Comparison of ENCODE assay signal across 9 mouse cellular contexts in the genomic region with DNA sequence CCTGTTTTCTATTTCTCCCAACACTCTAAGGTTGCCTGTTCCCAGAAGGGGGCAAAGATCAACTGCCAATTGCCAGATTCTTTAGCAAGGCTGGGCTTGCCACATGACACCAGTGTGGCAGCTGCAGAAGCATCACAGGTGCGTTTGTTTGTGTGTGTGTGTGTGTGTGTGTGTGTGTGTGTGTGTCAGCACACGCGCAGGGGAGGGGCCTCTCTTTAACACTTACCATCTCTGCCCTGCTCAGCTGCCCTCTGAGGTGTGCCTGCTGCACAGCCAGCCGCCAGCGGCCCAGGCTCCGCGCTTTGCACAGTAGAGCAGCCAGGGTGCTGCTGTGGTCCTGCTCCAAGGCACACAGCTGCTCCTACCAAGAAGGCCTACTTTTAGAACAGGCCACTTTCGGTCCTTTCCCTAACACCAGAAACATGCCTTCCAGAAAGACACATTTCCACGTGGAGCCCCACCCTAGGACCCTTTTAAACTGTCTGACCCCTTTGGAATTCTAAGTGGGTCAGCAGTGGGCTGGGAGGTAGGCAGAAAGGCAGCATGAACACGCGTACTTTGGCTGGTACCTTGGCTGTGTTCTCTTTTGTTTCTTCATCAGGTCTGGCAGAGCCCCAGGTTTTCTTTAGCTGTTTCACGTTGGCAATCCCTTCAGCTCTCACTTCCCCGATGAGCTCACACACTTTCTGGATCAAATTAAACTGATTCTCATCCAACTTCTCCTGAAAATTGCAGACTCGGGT. TPM values are rescaled to one million over a fixed set of nuclear protein-coding genes. Genes with fewer than 3 reads are reported as not detected.
DNase-seq lines count a peak whose midpoint lies in the region; ATAC-seq lines count a peak whose summit lies in the region.
"Had no signal": no experiment of that assay in that cellular context is flagged by ENCODE, and none has a peak within 500 bp of the region (broad histone marks: within the 10 kb centered on the region; RNA-seq: fewer than 3 reads in every experiment).

No protein-coding gene starts in this region.

- intact Hi-C loops in left cerebral cortex, postnatal 10 days (cut with DNase I): no loop called here

- no peaks in the 10 kb centered on the region for H3K36me3 ChIP-seq in forebrain, embryonic 15.5 days
- no peaks in the 10 kb centered on the region for H3K36me3 ChIP-seq in hindbrain, embryonic 15.5 days
- H3K36me3 ChIP-seq: liver, embryonic 15.5 days had no signal

- H3K4me1 ChIP-seq in forebrain, embryonic 15.5 days: peaks cover 12% of the 10 kb centered on the region
- H3K4me1 ChIP-seq in hindbrain, embryonic 15.5 days (replicated peaks): 0 out of 2 replicates have a peak, but pooled peaks cover 5% of the 10 kb centered on the region

- no peaks in the 10 kb centered on the region for H3K27me3 ChIP-seq in forebrain, embryonic 15.5 days
- no peaks in the 10 kb centered on the region for H3K27me3 ChIP-seq in hindbrain, embryonic 15.5 days
- H3K27me3 ChIP-seq: liver, embryonic 15.5 days had no signal

- peak; percentile 8 to 65 for DNase-seq in frontal cortex, adult 2 months (ENCODE audit: extremely low spot score in 1 of 2, low spot score in 1 of 2)
- no peak for DNase-seq in frontal cortex, postnatal 10 days (ENCODE audit: low spot score in 2 of 2)
- DNase-seq in T-cell, adult 2 months (ENCODE audit: low spot score): peak; percentile 64
- peak; percentile 13 to 24 for DNase-seq in left cerebral cortex, postnatal 10 days (ENCODE audit: extremely low spot score in 1 of 2, low spot score in 2 of 2)
- peak; percentile 50 for DNase-seq in neural tube, embryonic 10.5 days (ENCODE audit: extremely low spot score, low spot score)
- DNase-seq in c-Kit-positive CD71-positive TER-119-positive erythroid progenitor cells, embryonic 14.5 days (ENCODE audit: low spot score): no peak

- 29% methylated on average over 14 of the region's 14 CpGs for WGBS in forebrain, embryonic 15.5 days
- WGBS in hindbrain, embryonic 15.5 days: 42% methylated on average over 13 of the region's 14 CpGs

- no peak overlapping the region for H3K27ac ChIP-seq in forebrain, embryonic 15.5 days (replicated peaks)
- H3K27ac ChIP-seq in hindbrain, embryonic 15.5 days (replicated peaks): no peak overlapping the region
- H3K27ac ChIP-seq: liver, embryonic 15.5 days had no signal

- H3K9ac ChIP-seq in forebrain, embryonic 15.5 days (replicated peaks): no peak overlapping the region
- H3K9ac ChIP-seq in hindbrain, embryonic 15.5 days: no peak overlapping the region
- H3K9ac ChIP-seq: liver, embryonic 15.5 days had no signal

- peaks cover 4% of the 10 kb centered on the region; the same call in 1 of the 2 replicates for H3K9me3 ChIP-seq in forebrain, embryonic 15.5 days
- peaks cover 5% of the 10 kb centered on the region for H3K9me3 ChIP-seq in hindbrain, embryonic 15.5 days
- H3K9me3 ChIP-seq: liver, embryonic 15.5 days had no signal

- H3K4me3 ChIP-seq in forebrain, embryonic 15.5 days: no peak overlapping the region
- no peak overlapping the region for H3K4me3 ChIP-seq in hindbrain, embryonic 15.5 days
- H3K4me3 ChIP-seq: liver, embryonic 15.5 days had no signal

- peak; percentile 64; the same call in 1 of the 2 replicates for ATAC-seq in forebrain, embryonic 15.5 days (replicated peaks)
- peak; percentile 48; the same call in 1 of the 2 replicates for ATAC-seq in hindbrain, embryonic 15.5 days (ENCODE audit: low FRiP score, low read depth)

- H3K4me2 ChIP-seq in forebrain, embryonic 15.5 days (replicated peaks): no peak overlapping the region
- H3K4me2 ChIP-seq in hindbrain, embryonic 15.5 days: no peak overlapping the region
- H3K4me2 ChIP-seq: liver, embryonic 15.5 days had no signal

RNA-seq across cellular contexts. Expression of a gene that starts 33.8 kb away (rescaled TPM):
- 57.4 and 65.6 TPM in 2 replicates for polyA plus RNA-seq in frontal cortex, adult 2 months (2012; rRNA removed)
- 64.6 and 69.0 TPM in 2 replicates for polyA plus RNA-seq in forebrain, embryonic 15.5 days (2015; fragmentation: Nextera tagmentation; extraction: Ambion mirVana)
- 53.4 and 55.4 TPM in 2 replicates for polyA plus RNA-seq in hindbrain, embryonic 15.5 days (2015; fragmentation: Nextera tagmentation; extraction: Ambion mirVana)
- total RNA-seq in left cerebral cortex, postnatal 10 days (2021): 10 to 100 TPM; 43.7 to 53.2 TPM

Comparison
In these comparisons a context has a peak if more than half of its experiments do, and no peak if none do; other contexts are left out.
1. DNase-seq: peak in frontal cortex, adult 2 months (2 of 2), T-cell, adult 2 months (single experiment), left cerebral cortex, postnatal 10 days (2 of 2) and neural tube, embryonic 10.5 days (single experiment); none in frontal cortex, postnatal 10 days (0 of 2) and c-Kit-positive CD71-positive TER-119-positive erythroid progenitor cells, embryonic 14.5 days (single experiment).